Mouse (Mus musculus): ENCODE data around the gene Eme1. TPM values are rescaled to one million over a fixed set of nuclear protein-coding genes. Genes with fewer than 3 reads are reported as not detected.

Gene Eme1
- 0.85 and 2.8 TPM in 2 replicates for polyA plus RNA-seq (2012; rRNA removed)

DNA sequence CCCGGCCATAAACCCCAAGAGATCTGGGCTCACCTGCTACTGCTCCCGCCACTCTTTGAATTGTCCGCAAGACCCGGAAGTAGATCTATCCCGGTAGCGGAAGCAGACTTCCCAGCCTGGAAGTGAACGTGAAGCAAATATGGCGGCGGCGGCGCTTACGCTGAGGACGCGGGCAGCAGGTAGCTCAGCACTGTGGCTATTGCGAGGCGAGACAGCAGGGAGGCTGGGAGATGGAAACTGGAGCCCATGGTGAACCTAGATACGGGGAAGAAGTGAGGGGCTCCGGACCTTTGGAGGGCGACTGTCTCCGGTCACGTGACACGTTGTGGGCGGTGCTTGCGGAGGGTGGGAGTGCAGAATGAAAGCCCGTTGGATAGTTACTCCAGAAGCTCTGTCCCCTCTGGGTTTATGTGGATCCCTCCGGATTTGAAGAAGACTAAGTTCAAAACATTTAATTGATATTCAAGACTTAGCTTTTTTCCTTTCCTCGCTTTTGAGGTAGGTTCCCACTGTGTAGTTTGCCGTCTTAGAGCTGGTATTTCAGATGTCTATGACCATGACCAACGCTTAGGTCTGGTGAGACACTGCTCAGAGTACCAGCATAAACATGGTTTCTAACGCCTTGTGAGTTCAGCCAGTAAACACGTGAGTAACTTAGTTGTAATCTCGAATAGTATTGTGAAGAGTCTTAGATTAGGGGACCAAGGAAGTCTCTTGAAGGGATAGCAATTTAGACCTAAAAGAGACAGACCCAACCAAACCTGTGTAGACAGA lies at the start of gene Eme1, which contains the start of gene Mrpl27:
TSS of gene Eme1 (minus strand) at position 302 of the 774 bp plus-strand sequence.
TSS of gene Mrpl27 (plus strand) at position 105 of the 774 bp plus-strand sequence.
- Histone ChIP-seq H3K36me3 (ENCODE audit: control insufficient read depth, insufficient read depth, low read length) (peaks cover 17% of the 10 kb centered on the region), H3K4me3 (ENCODE audit: low read depth, low read length) (peak within 1 kb of the TSS; percentile 98), H3K27ac (ENCODE audit: insufficient read depth, low read depth, low read length) (peak within 1 kb of the TSS; percentile 97), H3K4me1 (ENCODE audit: control insufficient read depth, insufficient read depth, insufficient read length, low read length) (peaks cover 5% of the 10 kb centered on the region), H3K27me3 (ENCODE audit: control insufficient read depth, insufficient read depth, low read length) (no peaks in the 10 kb centered on the region)
- under 1% methylated on average over 32 of the region's 32 CpGs for WGBS
- TF ChIP-seq POLR2A (IDR thresholded peaks at IDR 0.05; ENCODE audit: low read depth, low read length) (peak; percentile 69; the same call in 1 of the 2 replicates), CTCF (IDR thresholded peaks at IDR 0.05; ENCODE audit: extremely low read depth, insufficient read length, insufficient replicate concordance, low read depth, low read length) (no peak)

GRCm38 (mm10) chr11:94702216-94702610 lies 48.4 kb upstream of the Eme1 start:
- no peak for TF ChIP-seq POLR2A (IDR thresholded peaks at IDR 0.05; ENCODE audit: low read depth, low read length)
- no peak for TF ChIP-seq CTCF (IDR thresholded peaks at IDR 0.05; ENCODE audit: extremely low read depth, insufficient read length, insufficient replicate concordance, low read depth, low read length)
- Histone ChIP-seq H3K27me3 (ENCODE audit: control insufficient read depth, insufficient read depth, low read length) (no peaks in the 10 kb centered on the region), H3K36me3 (ENCODE audit: control insufficient read depth, insufficient read depth, low read length) (no peaks in the 10 kb centered on the region), H3K4me3 (ENCODE audit: low read depth, low read length) (no peak overlapping the region), H3K4me1 (ENCODE audit: control insufficient read depth, insufficient read depth, insufficient read length, low read length) (peaks cover 4% of the 10 kb centered on the region), H3K27ac (ENCODE audit: insufficient read depth, low read depth, low read length) (no peak overlapping the region)
- WGBS, result 22% methylated on average over 3 of the region's 3 CpGs

GRCm38 (mm10) chr11:94701401-94702215 lies 47.8 kb upstream of the Eme1 start:
- Histone ChIP-seq H3K36me3 (ENCODE audit: control insufficient read depth, insufficient read depth, low read length) (no peaks in the 10 kb centered on the region), H3K4me3 (ENCODE audit: low read depth, low read length) (0 out of 2 replicates have a peak overlapping the region, but pooled peaks have one; percentile 5), H3K27ac (ENCODE audit: insufficient read depth, low read depth, low read length) (no peak overlapping the region), H3K27me3 (ENCODE audit: control insufficient read depth, insufficient read depth, low read length) (no peaks in the 10 kb centered on the region), H3K4me1 (ENCODE audit: control insufficient read depth, insufficient read depth, insufficient read length, low read length) (peaks cover 4% of the 10 kb centered on the region)
- WGBS, result 41% methylated on average over 27 of the region's 27 CpGs
- TF ChIP-seq POLR2A (IDR thresholded peaks at IDR 0.05; ENCODE audit: low read depth, low read length) (no peak), CTCF (IDR thresholded peaks at IDR 0.05; ENCODE audit: extremely low read depth, insufficient read length, insufficient replicate concordance, low read depth, low read length) (no peak)

DNA sequence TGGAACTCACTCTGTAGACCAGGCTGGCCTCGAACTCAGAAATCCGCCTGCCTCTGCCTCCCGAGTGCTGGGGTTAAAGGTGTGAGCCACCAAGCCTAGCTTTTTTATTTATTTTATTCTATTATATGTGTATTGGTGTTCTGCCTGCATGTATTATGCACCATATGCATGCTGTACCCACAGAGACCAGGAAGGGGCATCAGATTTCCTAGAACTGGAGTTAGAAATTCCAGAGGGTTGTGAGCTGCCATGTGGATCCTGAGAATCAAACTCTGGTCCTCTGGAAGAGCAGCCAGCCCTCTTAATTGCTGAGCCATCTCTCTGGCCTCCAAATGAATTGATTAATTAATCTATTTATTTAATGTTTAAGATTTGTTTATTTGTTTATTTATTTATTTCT lies 45.6 kb upstream of the Eme1 start:
- Histone ChIP-seq H3K36me3 (ENCODE audit: control insufficient read depth, insufficient read depth, low read length) (no peaks in the 10 kb centered on the region), H3K27me3 (ENCODE audit: control insufficient read depth, insufficient read depth, low read length) (no peaks in the 10 kb centered on the region), H3K4me3 (ENCODE audit: low read depth, low read length) (no peak overlapping the region), H3K27ac (ENCODE audit: insufficient read depth, low read depth, low read length) (no peak overlapping the region), H3K4me1 (ENCODE audit: control insufficient read depth, insufficient read depth, insufficient read length, low read length) (peaks cover 4% of the 10 kb centered on the region)
- TF ChIP-seq POLR2A (IDR thresholded peaks at IDR 0.05; ENCODE audit: low read depth, low read length) (no peak), CTCF (IDR thresholded peaks at IDR 0.05; ENCODE audit: extremely low read depth, insufficient read length, insufficient replicate concordance, low read depth, low read length) (no peak)
- 95% methylated on average over 3 of the region's 3 CpGs for WGBS

DNA sequence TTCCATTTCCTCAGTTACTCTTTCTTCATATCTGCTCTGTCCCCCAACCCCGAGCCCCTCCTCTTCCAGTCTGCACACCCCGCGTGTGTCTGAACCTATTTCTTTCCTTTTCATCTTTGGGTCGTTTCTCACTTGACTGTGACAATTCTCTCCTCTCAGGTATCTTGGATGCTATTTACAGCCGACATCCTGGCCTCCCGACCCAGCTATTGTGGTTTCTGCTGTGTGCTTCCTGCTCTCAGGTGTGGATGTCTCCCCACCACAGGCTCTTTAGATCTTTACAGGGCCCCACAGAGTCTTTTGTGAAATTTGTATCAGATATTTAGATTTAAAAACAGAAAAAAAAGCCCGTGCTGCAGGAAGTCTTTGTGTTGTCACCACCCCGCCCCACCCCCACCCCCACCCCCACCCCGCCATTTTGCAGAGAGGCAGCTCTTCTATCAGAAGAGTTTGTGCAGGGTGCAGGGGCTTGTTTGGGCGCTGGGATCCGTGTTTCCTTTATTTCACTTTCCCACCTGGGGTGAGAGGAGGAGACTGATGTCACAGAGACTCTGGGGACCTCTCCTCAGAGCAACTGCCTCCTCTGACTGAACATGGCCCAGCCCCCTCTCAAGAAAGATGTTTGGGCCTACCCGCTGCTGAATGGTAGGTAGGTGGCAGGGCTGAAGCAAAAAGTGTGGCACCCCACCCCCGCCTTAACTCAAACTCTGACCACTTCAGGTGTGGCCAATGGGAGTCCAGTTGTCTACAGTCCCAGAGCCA lies 44.1 kb upstream of the Eme1 start:
- TF ChIP-seq CTCF (IDR thresholded peaks at IDR 0.05; ENCODE audit: extremely low read depth, insufficient read length, insufficient replicate concordance, low read depth, low read length) (no peak), POLR2A (IDR thresholded peaks at IDR 0.05; ENCODE audit: low read depth, low read length) (no peak)
- Histone ChIP-seq H3K27ac (ENCODE audit: insufficient read depth, low read depth, low read length) (peak overlapping the region; percentile 61), H3K4me1 (ENCODE audit: control insufficient read depth, insufficient read depth, insufficient read length, low read length) (peaks cover 4% of the 10 kb centered on the region), H3K4me3 (ENCODE audit: low read depth, low read length) (no peak overlapping the region), H3K27me3 (ENCODE audit: control insufficient read depth, insufficient read depth, low read length) (no peaks in the 10 kb centered on the region; the same call in 1 of the 2 replicates), H3K36me3 (ENCODE audit: control insufficient read depth, insufficient read depth, low read length) (no peaks in the 10 kb centered on the region)
- 46% methylated on average over 13 of the region's 13 CpGs for WGBS

GRCm38 (mm10) chr11:94697140-94697539 lies 43.4 kb upstream of the Eme1 start:
- Histone ChIP-seq H3K27me3 (ENCODE audit: control insufficient read depth, insufficient read depth, low read length) (no peaks in the 10 kb centered on the region; the same call in 1 of the 2 replicates), H3K36me3 (ENCODE audit: control insufficient read depth, insufficient read depth, low read length) (no peaks in the 10 kb centered on the region), H3K4me1 (ENCODE audit: control insufficient read depth, insufficient read depth, insufficient read length, low read length) (peaks cover 4% of the 10 kb centered on the region), H3K4me3 (ENCODE audit: low read depth, low read length) (no peak overlapping the region), H3K27ac (ENCODE audit: insufficient read depth, low read depth, low read length) (no peak overlapping the region)
- TF ChIP-seq POLR2A (IDR thresholded peaks at IDR 0.05; ENCODE audit: low read depth, low read length) (no peak), CTCF (IDR thresholded peaks at IDR 0.05; ENCODE audit: extremely low read depth, insufficient read length, insufficient replicate concordance, low read depth, low read length) (0 out of 2 replicates have a peak, but pooled peaks have one; percentile 21)
- WGBS, result 93% methylated on average over 2 of the region's 2 CpGs
